Mouse (Mus musculus) thymus, adult 2 months (tissue): ENCODE results near the gene Scn3a.

Experiments used
- CTCF ChIP-seq: fragments of 200-500 bp; IDR thresholded peaks from 2 replicates; pipeline ENCODE4 v1.5.1; 2012; ENCODE audit warnings: mild to moderate bottlenecking, control low read depth, low read length, moderate library complexity, borderline replicate concordance; ENCODE audit not compliant: control insufficient read depth, poor library complexity, insufficient read depth; ENCODE audit errors: extremely low read depth
- POLR2A ChIP-seq: fragments of 200-500 bp; IDR thresholded peaks from 2 replicates; pipeline ENCODE4 v1.6.1; 2012; ENCODE audit warnings: mild to moderate bottlenecking, low read length, control low read depth, moderate library complexity; ENCODE audit not compliant: control insufficient read depth, poor library complexity, insufficient read depth; ENCODE audit errors: extremely low read depth

DNA sequence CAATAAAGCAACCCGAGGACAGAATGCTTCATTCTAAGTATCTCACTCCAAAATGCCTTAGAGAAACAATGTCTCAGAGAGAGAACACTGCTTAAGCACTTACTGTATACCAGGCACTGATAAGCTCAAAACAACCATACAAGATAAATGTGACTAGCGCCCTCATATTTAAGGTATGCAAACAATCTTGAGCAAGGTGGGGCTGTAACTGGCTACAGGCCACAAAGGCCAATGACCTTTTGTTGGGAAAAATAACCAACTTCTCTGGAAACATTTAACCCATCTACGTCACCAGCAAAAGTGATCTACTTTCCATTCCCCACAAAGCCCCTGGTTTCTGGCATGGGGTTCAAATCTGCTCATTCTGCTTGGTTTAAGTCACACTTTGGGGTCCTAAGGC lies 14.0 kb downstream of the Scn3a start:
- TF ChIP-seq CTCF (no peak), POLR2A (no peak)
